Mouse (Mus musculus): Measurements from ENCODE around the gene Zbtb32.

The Zbtb32 gene

DNA sequence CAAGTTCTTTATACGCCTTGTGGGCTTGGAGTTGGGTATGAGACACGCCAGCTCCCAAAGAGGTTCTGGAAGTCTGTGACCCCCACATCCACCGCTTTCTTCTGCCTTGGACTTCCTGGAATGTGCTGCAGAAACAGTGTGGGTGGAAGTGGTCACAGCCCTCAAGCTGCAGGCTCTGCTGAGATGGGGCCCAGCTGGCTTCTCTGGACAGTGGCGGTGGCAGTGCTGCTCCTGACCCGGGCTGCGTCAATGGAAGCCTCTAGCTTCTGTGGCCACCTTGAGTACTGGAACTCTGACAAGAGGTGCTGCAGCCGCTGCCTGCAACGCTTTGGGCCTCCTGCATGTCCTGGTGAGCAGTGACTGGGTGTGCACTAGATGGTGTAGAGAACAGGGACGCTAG is 32.7 kb downstream of the Zbtb32 start:
- DNase-seq (ENCODE audit: low spot score): no peak

DNA sequence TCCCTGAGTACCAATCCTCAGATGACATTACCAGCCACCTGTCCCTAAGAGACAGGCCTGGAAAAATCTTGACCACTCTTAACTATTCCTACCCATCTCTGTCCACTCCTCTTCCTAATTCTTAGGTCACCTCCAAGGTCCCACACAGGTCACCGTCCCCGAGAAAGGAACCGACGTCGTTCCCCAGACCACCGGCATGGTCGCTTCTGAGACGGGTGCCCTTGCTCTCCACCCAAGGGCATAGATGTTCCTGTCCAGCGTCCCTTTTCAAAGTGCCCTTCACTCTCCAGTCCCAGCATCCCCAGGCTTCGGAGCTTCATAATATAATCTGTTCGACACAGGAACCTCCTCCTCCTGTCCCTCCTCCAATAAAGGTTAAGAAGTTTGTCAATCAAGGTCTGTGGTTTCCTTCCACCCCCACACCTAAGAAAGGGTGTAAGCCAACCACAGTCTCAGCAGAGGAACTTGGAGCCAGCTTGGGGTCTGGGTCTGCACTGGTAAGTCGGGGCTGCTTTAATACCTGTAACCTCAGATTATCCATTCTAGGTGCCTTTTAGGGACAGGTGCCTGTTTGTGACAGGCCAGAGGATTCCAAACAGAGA is 33.6 kb downstream of the Zbtb32 start, which contains the start of gene Igflr1:
TSS of gene Igflr1 (plus strand) at position 458 of the 602 bp plus-strand sequence.
- DNase-seq (ENCODE audit: low spot score): no peak

- DNase-seq (ENCODE audit: low spot score): no peak
Measured at GRCm38 (mm10) chr7:30563906-30564280, 34.8 kb downstream of the Zbtb32 start.

GRCm38 (mm10) chr7:30563117-30563905 is 35.4 kb downstream of the Zbtb32 start, which contains the start of the genes U2af1l4, Gm49396 and Psenen:
Gene U2af1l4, plus strand, starts transcription at chr7:30563301.
Gene Gm49396, plus strand, starts transcription at chr7:30563344.
Gene Psenen, minus strand, starts transcription at chr7:30563627.
- DNase-seq (ENCODE audit: low spot score): peak; percentile 93

DNA sequence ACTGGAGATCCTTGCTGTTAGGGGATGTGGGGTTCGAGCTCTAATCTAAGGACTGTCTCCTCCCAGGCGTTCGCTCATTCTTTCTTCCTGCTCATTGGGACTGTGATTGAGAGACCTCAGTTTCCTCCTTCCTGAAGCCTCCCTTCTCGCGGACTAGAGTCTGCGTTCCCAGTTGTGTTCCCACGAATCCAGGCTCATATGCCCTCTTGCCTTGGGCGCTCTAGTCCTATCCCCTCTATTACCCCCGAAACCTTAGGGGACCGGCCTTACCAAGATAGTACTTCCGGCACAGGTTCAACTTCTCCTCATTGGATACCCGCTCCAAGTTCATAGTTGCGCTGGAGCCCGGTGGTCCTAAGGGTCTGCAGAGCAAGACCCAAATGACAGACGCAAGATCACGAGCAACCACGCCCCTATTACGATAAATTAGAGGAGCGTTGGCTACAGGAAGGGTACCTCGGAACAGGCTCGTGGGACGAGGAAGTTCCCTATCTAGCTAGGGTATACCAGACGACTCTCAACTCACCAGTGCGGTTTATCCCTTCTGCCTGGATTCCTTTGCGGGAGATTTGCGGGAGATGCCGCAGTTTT is 36.1 kb downstream of the Zbtb32 start:
- DNase-seq (ENCODE audit: low spot score): no peak

DNA sequence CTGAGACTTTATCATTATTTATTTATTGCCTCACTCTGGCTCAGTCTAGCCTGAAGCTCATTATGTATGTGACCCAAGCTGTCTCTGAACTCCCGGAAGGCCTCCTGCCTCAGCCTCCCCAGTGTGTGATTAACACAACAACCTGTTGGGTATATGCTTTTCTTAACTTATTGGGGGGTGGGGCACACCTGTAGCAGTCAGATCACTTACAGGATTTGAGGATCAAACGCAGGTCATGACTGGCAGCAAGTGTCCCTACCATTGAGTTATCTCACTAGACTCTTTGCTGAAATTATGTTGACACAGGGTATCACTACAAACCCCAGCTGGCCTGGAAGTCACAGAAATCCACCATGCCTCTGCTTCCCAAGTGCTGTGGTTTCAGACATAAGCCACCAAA is 38.4 kb downstream of the Zbtb32 start:
- DNase-seq (ENCODE audit: low spot score): no peak

GRCm38 (mm10) chr7:30559443-30559954 is 39.2 kb downstream of the Zbtb32 start, which contains the start of gene Lin37:
Gene Lin37, minus strand, starts transcription at chr7:30559838.
- DNase-seq (ENCODE audit: low spot score): peak; percentile 93

- DNase-seq (ENCODE audit: low spot score): no peak
Measured at GRCm38 (mm10) chr7:30558656-30559442, 39.9 kb downstream of the Zbtb32 start.

DNA sequence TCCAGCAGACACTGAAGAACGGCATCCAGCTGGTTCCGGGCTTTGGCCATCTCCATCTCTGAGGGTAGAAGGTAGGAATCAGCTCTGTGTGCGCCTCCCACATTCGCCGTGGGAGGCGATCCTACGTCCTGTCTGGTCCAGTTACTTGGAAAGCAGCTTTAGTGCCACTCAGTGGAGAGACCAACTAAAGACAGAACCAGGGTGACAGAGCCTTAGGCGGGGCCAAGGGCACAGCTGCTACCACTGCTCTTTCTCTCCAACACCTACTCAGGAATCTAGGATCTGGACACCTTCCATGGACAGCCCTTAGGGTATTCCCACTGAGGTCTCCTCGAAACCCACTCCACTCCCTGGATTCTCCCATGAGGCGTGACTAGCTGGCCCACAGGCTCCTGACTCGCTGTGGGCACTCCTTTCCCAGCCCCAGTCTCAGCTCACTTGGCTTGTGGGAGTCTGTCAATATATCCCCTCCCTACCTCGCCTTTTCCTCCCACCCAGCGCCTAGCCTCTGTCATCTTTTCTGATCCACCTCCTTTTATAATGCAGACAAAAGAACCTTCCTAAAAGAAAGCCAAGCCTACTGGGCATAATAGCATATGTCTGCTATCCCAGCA is 40.7 kb downstream of the Zbtb32 start:
- DNase-seq (ENCODE audit: low spot score): no peak

- DNase-seq (ENCODE audit: low spot score): no peak
Measured at GRCm38 (mm10) chr7:30556894-30557536, 41.7 kb downstream of the Zbtb32 start.

GRCm38 (mm10) chr7:30553810-30554584 is 44.7 kb downstream of the Zbtb32 start:
- no peak for DNase-seq (ENCODE audit: low spot score)

- DNase-seq (ENCODE audit: low spot score): peak; percentile 56
Measured at GRCm38 (mm10) chr7:30553021-30553589, 45.6 kb downstream of the Zbtb32 start.

DNA sequence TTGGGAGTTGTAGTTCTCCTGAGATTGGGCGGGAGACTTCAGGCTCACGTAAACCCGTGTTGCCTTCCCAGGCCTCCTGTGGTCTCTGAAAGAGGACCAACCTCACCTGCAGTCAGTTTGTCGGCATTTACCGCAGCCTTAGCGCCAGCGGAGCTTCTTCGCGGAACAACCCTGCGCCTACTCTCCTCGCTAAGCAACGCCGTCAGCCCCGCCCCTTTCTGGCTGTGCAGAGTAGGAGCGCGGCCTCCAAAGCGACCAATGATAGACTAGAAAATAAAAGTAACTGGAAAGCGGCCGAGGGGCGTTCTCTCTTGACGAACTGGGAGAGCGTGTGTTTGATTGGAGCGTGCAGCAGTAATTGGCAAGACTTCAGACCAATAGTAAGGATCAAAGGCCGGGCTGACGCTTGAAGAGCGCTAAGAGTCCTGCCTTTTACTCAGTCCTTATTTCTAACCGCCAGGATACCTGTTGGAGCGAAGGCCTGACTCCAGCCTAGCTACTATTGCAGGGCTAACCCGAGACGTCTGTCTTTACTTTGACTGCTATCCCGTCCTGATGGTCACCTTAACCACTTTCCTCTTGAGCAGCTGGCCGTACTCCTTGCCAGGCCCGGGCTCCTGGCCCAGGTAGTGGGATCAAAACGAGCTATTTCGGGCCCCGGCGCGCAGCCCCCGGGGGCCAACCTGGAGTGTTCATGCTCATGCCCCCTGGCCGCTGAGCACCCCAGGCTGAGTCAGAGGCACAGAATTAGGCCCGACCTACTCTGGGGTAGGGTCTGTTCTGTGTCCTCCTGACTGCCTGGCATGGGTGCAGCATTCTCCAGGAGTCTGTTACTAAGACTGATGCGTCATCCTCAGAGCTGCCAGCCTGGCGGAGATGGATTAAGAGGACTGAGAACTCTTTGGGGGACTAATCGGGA is 46.3 kb downstream of the Zbtb32 start, which contains the start of the genes Hspb6 and Proser3:
TSS of gene Hspb6 (plus strand) at position 77 of the 919 bp plus-strand sequence.
TSS of gene Proser3 (minus strand) at position 198 of the 919 bp plus-strand sequence.
- peak; percentile 94 for DNase-seq (ENCODE audit: low spot score)

GRCm38 (mm10) chr7:30551445-30552101 is 47.1 kb downstream of the Zbtb32 start:
- DNase-seq (ENCODE audit: low spot score): no peak

- no peak for DNase-seq (ENCODE audit: low spot score)
Measured at GRCm38 (mm10) chr7:30550603-30551002, 48.1 kb downstream of the Zbtb32 start.

DNA sequence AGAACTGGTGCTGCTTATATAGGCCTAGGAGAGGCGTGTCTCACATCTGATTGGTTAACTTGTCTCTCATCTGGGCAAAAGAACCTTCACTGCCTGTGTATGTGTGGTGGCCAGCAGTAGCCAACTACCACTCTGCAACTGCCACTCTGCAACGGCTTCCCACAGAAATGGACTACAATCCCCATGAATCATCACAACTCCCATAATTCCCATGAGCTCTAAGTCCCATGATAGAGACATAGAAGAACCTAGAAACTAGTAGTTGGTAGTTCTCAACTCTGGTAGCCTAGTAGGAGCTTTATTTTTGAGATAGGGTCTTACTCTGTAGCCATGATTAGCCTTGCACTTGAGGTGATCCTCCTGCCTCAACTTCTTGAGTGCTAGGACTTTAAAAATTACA is 48.8 kb downstream of the Zbtb32 start:
- DNase-seq (ENCODE audit: low spot score): no peak

DNA sequence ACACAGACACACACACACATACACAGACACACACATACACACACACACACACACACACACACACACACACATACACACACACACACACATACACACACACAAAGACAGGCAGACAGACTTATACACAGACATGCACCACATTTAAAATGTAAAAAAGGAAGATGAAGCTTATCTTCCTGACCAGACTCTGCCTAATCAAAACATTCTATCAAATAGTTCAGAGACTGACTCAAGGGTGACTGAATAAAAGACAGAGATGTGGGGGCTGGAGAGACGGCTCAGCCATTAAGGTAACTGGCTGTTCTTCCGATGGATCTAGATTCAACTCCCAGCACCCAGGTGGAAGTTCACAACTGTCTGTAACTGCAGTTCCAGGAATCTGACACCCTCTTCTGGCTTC is 54.4 kb downstream of the Zbtb32 start:
- no peak for DNase-seq (ENCODE audit: low spot score)

DNA sequence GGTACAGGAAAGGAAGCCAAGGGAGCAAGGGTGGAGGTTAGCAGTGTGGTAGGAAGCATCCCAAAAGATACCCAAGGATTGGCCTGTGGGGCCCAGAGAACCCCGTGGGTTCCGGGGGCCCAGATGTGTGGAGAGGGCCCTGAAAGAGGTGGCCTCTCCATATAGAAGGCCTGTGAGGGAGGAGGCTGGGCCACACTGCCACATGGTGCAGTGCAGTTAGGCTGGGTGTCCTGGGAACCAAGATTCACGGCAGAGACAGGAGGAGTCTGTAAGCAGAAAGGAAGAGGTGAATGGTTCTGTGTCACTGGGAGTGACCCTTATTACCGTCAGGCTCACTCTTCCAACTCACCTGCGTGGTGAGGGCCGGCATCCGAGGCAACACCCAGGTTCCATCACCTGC is 58.1 kb downstream of the Zbtb32 start:
- no peak for DNase-seq (ENCODE audit: low spot score)

All from ovary, postnatal 36 days (tissue).